Mouse (Mus musculus): ENCODE measurements at regions not wholly inside any gene's neighbourhood (a gene's known extent, or its start where the extent isn't known, plus 50 kb on each side); places are given as distances from the start of the nearest gene placed in this dataset.

GRCm38 (mm10) chr1:90386792-90387191, 183.0 kb downstream of the Ackr3 start:
- DNase-seq (ENCODE audit: low spot score) (no peak), ATAC-seq (ENCODE audit: low FRiP score) (no peak)
- Histone ChIP-seq H3K27ac (no peak overlapping the region), H3K4me3 (replicated peaks; ENCODE audit: low read length) (no peak overlapping the region), H3K4me2 (replicated peaks) (no peak overlapping the region), H3K36me3 (replicated peaks; ENCODE audit: control insufficient read depth, insufficient read depth) (no peaks in the 10 kb centered on the region), H3K9ac (no peak overlapping the region), H3K4me1 (replicated peaks; ENCODE audit: control insufficient read depth, insufficient read depth, low read length) (no peaks in the 10 kb centered on the region), H3K27me3 (ENCODE audit: control insufficient read depth, insufficient read depth, low read length) (no peaks in the 10 kb centered on the region), H3K9me3 (ENCODE audit: control insufficient read depth, low read length) (no peaks in the 10 kb centered on the region)
- WGBS: 88% methylated on average over 7 of the region's 7 CpGs

- H3K27ac ChIP-seq: no peak overlapping the region
- H3K4me2 ChIP-seq (replicated peaks): no peak overlapping the region
- ATAC-seq (ENCODE audit: low FRiP score) (no peak), DNase-seq (ENCODE audit: low spot score) (no peak)
- H3K4me3 ChIP-seq (replicated peaks; ENCODE audit: low read length): no peak overlapping the region
- no peaks in the 10 kb centered on the region for H3K27me3 ChIP-seq (ENCODE audit: control insufficient read depth, insufficient read depth, low read length)
- WGBS: 89% methylated on average over 7 of the region's 7 CpGs
- no peak overlapping the region for H3K9ac ChIP-seq
- no peaks in the 10 kb centered on the region for H3K36me3 ChIP-seq (replicated peaks; ENCODE audit: control insufficient read depth, insufficient read depth)
- H3K9me3 ChIP-seq (ENCODE audit: control insufficient read depth, low read length): no peaks in the 10 kb centered on the region
- H3K4me1 ChIP-seq (replicated peaks; ENCODE audit: control insufficient read depth, insufficient read depth, low read length): no peaks in the 10 kb centered on the region
These were observed 186.6 kb downstream of the Ackr3 start for GRCm38 (mm10) chr1:90390422-90390821.

GRCm38 (mm10) chr1:90393861-90394260, 190.1 kb downstream of the Ackr3 start:
- DNase-seq (ENCODE audit: low spot score): no peak
- Histone ChIP-seq H3K27me3 (ENCODE audit: control insufficient read depth, insufficient read depth, low read length) (no peaks in the 10 kb centered on the region), H3K4me1 (replicated peaks; ENCODE audit: control insufficient read depth, insufficient read depth, low read length) (peaks cover 11% of the 10 kb centered on the region), H3K27ac (no peak overlapping the region), H3K4me3 (replicated peaks; ENCODE audit: low read length) (no peak overlapping the region), H3K9me3 (ENCODE audit: control insufficient read depth, low read length) (no peaks in the 10 kb centered on the region), H3K4me2 (replicated peaks) (no peak overlapping the region), H3K36me3 (replicated peaks; ENCODE audit: control insufficient read depth, insufficient read depth) (no peaks in the 10 kb centered on the region), H3K9ac (no peak overlapping the region)
- 58% methylated on average over 5 of the region's 5 CpGs for WGBS
- no peak for ATAC-seq (ENCODE audit: low FRiP score)

GRCm38 (mm10) chr1:90395331-90396016, 191.7 kb downstream of the Ackr3 start:
- H3K4me3 ChIP-seq (replicated peaks; ENCODE audit: low read length): no peak overlapping the region
- H3K27ac ChIP-seq: no peak overlapping the region
- WGBS: 86% methylated on average over 5 of the region's 5 CpGs
- no peaks in the 10 kb centered on the region for H3K9me3 ChIP-seq (ENCODE audit: control insufficient read depth, low read length)
- no peaks in the 10 kb centered on the region for H3K27me3 ChIP-seq (ENCODE audit: control insufficient read depth, insufficient read depth, low read length)
- no peak for DNase-seq (ENCODE audit: low spot score)
- no peaks in the 10 kb centered on the region for H3K36me3 ChIP-seq (replicated peaks; ENCODE audit: control insufficient read depth, insufficient read depth)
- ATAC-seq (ENCODE audit: low FRiP score): no peak
- no peak overlapping the region for H3K4me2 ChIP-seq (replicated peaks)
- H3K9ac ChIP-seq: no peak overlapping the region
- peaks cover 11% of the 10 kb centered on the region for H3K4me1 ChIP-seq (replicated peaks; ENCODE audit: control insufficient read depth, insufficient read depth, low read length)

GRCm38 (mm10) chr1:90396660-90397059, 192.9 kb downstream of the Ackr3 start:
- no peak for ATAC-seq (ENCODE audit: low FRiP score)
- H3K27me3 ChIP-seq (ENCODE audit: control insufficient read depth, insufficient read depth, low read length): no peaks in the 10 kb centered on the region
- H3K9ac ChIP-seq: no peak overlapping the region
- no peak overlapping the region for H3K27ac ChIP-seq
- H3K36me3 ChIP-seq (replicated peaks; ENCODE audit: control insufficient read depth, insufficient read depth): no peaks in the 10 kb centered on the region
- peaks cover 11% of the 10 kb centered on the region for H3K4me1 ChIP-seq (replicated peaks; ENCODE audit: control insufficient read depth, insufficient read depth, low read length)
- H3K4me2 ChIP-seq (replicated peaks): no peak overlapping the region
- WGBS: 52% methylated on average over 1 of the region's 1 CpGs
- DNase-seq (ENCODE audit: low spot score): no peak
- H3K9me3 ChIP-seq (ENCODE audit: control insufficient read depth, low read length): no peaks in the 10 kb centered on the region
- H3K4me3 ChIP-seq (replicated peaks; ENCODE audit: low read length): no peak overlapping the region

- no peaks in the 10 kb centered on the region for H3K36me3 ChIP-seq (replicated peaks; ENCODE audit: control insufficient read depth, insufficient read depth)
- ATAC-seq (ENCODE audit: low FRiP score) (no peak), DNase-seq (ENCODE audit: low spot score) (no peak)
- no peaks in the 10 kb centered on the region for H3K27me3 ChIP-seq (ENCODE audit: control insufficient read depth, insufficient read depth, low read length)
- H3K9me3 ChIP-seq (ENCODE audit: control insufficient read depth, low read length): no peaks in the 10 kb centered on the region
- WGBS: 20% methylated on average over 5 of the region's 5 CpGs
- no peak overlapping the region for H3K4me2 ChIP-seq (replicated peaks)
- peaks cover 11% of the 10 kb centered on the region for H3K4me1 ChIP-seq (replicated peaks; ENCODE audit: control insufficient read depth, insufficient read depth, low read length)
- no peak overlapping the region for H3K27ac ChIP-seq
- no peak overlapping the region for H3K4me3 ChIP-seq (replicated peaks; ENCODE audit: low read length)
- no peak overlapping the region for H3K9ac ChIP-seq
These were observed 193.6 kb downstream of the Ackr3 start for GRCm38 (mm10) chr1:90397355-90397754.

GRCm38 (mm10) chr1:90398396-90398975, 194.7 kb downstream of the Ackr3 start:
- Histone ChIP-seq H3K27ac (no peak overlapping the region), H3K9me3 (ENCODE audit: control insufficient read depth, low read length) (no peaks in the 10 kb centered on the region), H3K9ac (no peak overlapping the region), H3K36me3 (replicated peaks; ENCODE audit: control insufficient read depth, insufficient read depth) (no peaks in the 10 kb centered on the region), H3K4me3 (replicated peaks; ENCODE audit: low read length) (no peak overlapping the region), H3K4me1 (replicated peaks; ENCODE audit: control insufficient read depth, insufficient read depth, low read length) (peaks cover 14% of the 10 kb centered on the region), H3K27me3 (ENCODE audit: control insufficient read depth, insufficient read depth, low read length) (no peaks in the 10 kb centered on the region), H3K4me2 (replicated peaks) (no peak overlapping the region)
- no peak for DNase-seq (ENCODE audit: low spot score)
- WGBS: 88% methylated on average over 15 of the region's 15 CpGs
- ATAC-seq (ENCODE audit: low FRiP score): no peak

- DNase-seq (ENCODE audit: low spot score): peak; percentile 67
These were observed 199.3 kb downstream of the Ackr3 start for GRCm38 (mm10) chr1:90403057-90403456.

GRCm38 (mm10) chr1:90404717-90405487, 197.9 kb upstream of the Cops8 start:
- no peak overlapping the region; the same call in 1 of the 2 replicates for H3K27ac ChIP-seq
- ATAC-seq (ENCODE audit: low FRiP score): no peak
- 39% methylated on average over 6 of the region's 6 CpGs for WGBS
- H3K9ac ChIP-seq: no peak overlapping the region
- no peaks in the 10 kb centered on the region for H3K9me3 ChIP-seq (ENCODE audit: control insufficient read depth, low read length)
- DNase-seq (ENCODE audit: low spot score): no peak
- no peak overlapping the region for H3K4me2 ChIP-seq (replicated peaks)
- H3K4me3 ChIP-seq (replicated peaks; ENCODE audit: low read length): no peak overlapping the region
- no peaks in the 10 kb centered on the region for H3K36me3 ChIP-seq (replicated peaks; ENCODE audit: control insufficient read depth, insufficient read depth)
- H3K4me1 ChIP-seq (replicated peaks; ENCODE audit: control insufficient read depth, insufficient read depth, low read length): peaks cover 9% of the 10 kb centered on the region; the same call in 1 of the 2 replicates
- H3K27me3 ChIP-seq (ENCODE audit: control insufficient read depth, insufficient read depth, low read length): no peaks in the 10 kb centered on the region

More at GRCm38 (mm10) chr1:90403057-90403456, 199.3 kb downstream of the Ackr3 start:
- H3K27me3 ChIP-seq (ENCODE audit: control insufficient read depth, insufficient read depth, low read length): no peaks in the 10 kb centered on the region
- no peak overlapping the region for H3K4me3 ChIP-seq (replicated peaks; ENCODE audit: low read length)
- H3K9me3 ChIP-seq (ENCODE audit: control insufficient read depth, low read length): no peaks in the 10 kb centered on the region
- WGBS: 55% methylated on average over 6 of the region's 6 CpGs
- peak; percentile 84 for ATAC-seq (ENCODE audit: low FRiP score)
- H3K36me3 ChIP-seq (replicated peaks; ENCODE audit: control insufficient read depth, insufficient read depth): no peaks in the 10 kb centered on the region
- H3K4me2 ChIP-seq (replicated peaks): no peak overlapping the region
- H3K27ac ChIP-seq: no peak overlapping the region
- H3K4me1 ChIP-seq (replicated peaks; ENCODE audit: control insufficient read depth, insufficient read depth, low read length): peaks cover 9% of the 10 kb centered on the region; the same call in 1 of the 2 replicates
- no peak overlapping the region for H3K9ac ChIP-seq
